Mouse (Mus musculus) C2C12 (cell line): ENCODE results near the gene Mroh2a. TPM values are rescaled to one million over a fixed set of nuclear protein-coding genes. Genes with fewer than 3 reads are reported as not detected.

Experiments used
- H3K27me3 ChIP-seq: one replicate; pipeline ENCODE4 v1.6.1; 2011; ENCODE audit not compliant: control insufficient read depth, insufficient read depth, insufficient read length
- H3K36me3 ChIP-seq: one replicate; pipeline ENCODE4 v1.6.1; 2011; ENCODE audit not compliant: control insufficient read depth, insufficient read depth
- H3K4me3 ChIP-seq: one replicate; pipeline ENCODE4 v1.5.1; 2011; ENCODE audit warnings: mild to moderate bottlenecking, control low read depth; ENCODE audit not compliant: poor library complexity, insufficient read depth, severe bottlenecking
- H3K79me2 ChIP-seq: one replicate; pipeline ENCODE4 v1.6.1; 2011; ENCODE audit not compliant: control insufficient read depth, insufficient read depth
- H3K79me3 ChIP-seq: one replicate; pipeline ENCODE4 v1.6.1; 2011; ENCODE audit warnings: low read depth, control low read depth
- H3ac ChIP-seq: one replicate; pipeline ENCODE3; 2011; ENCODE audit warnings: low read depth; ENCODE audit not compliant: control insufficient read depth, insufficient read length
- CEBPB ChIP-seq: IDR thresholded peaks from one replicate; pipeline ENCODE4 v1.6.1; 2011; ENCODE audit warnings: low read depth, mild to moderate bottlenecking, control low read depth, moderate library complexity
- CTCF ChIP-seq: IDR thresholded peaks from one replicate; pipeline ENCODE4 v1.5.1; 2011; ENCODE audit not compliant: control insufficient read depth, insufficient read depth, insufficient read length
- FOSL1 ChIP-seq: IDR thresholded peaks from one replicate; pipeline ENCODE4 v1.8.0; 2011; ENCODE audit warnings: mild to moderate bottlenecking, low read length; ENCODE audit not compliant: poor library complexity, insufficient read depth, severe bottlenecking
- MAX ChIP-seq: IDR thresholded peaks from one replicate; pipeline ENCODE4 v1.6.1; 2011; ENCODE audit warnings: mild to moderate bottlenecking, control low read depth
- MYOD1 ChIP-seq: IDR thresholded peaks from one replicate; pipeline ENCODE4 v1.6.1; 2011; ENCODE audit warnings: low read depth; ENCODE audit not compliant: control insufficient read depth, insufficient read length
- MYOG ChIP-seq: IDR thresholded peaks from one replicate; pipeline ENCODE4 v1.6.1; 2011; ENCODE audit not compliant: control insufficient read depth, insufficient read length; ENCODE audit errors: extremely low read depth
- USF1 ChIP-seq: IDR thresholded peaks from one replicate; pipeline ENCODE4 v1.6.1; 2011; ENCODE audit warnings: low read depth, mild to moderate bottlenecking, control low read depth, moderate library complexity
- polyA plus RNA-seq: library from polyadenylated mRNA; unstranded; fragments of >200 nt; fragmentation: generic; extraction: Trizol; gene quantifications from one replicate; pipeline ENCODE4 v1.2.1, GENCODE M21; 2012; ENCODE audit warnings: missing spikeins

Gene Mroh2a
- polyA plus RNA-seq, 1 experiment, result 0.69 TPM

GRCm38 (mm10) chr1:88249596-88249995 lies 22.8 kb downstream of the Mroh2a start:
- Histone ChIP-seq H3K79me2 (no peaks in the 10 kb centered on the region), H3K27me3 (peaks cover 17% of the 10 kb centered on the region), H3K36me3 (no peaks in the 10 kb centered on the region), H3ac (no peak overlapping the region), H3K79me3 (no peaks in the 10 kb centered on the region), H3K4me3 (no peak overlapping the region)
- TF ChIP-seq MYOG (no peak), CEBPB (no peak), USF1 (no peak), MYOD1 (no peak), FOSL1 (no peak), CTCF (no peak), MAX (no peak)

DNA sequence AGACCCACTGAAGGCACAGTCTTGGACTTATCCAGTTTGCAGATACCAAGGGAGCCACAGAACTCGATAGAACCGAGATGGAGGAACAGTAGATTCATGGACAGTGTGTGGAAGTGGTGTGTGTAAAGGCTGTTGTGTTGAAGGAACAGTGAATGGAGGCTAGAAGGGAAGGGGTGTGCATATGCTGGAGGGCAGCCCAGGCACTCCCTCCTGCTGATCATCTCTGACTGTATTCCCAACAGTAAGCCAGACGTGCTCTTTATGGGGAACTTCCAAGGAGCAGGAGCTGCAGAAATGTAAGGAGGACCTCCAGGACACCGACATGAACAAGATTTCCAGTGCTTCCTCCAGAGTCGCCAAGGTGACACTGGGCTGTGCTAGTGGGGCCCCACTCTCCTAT lies 23.2 kb downstream of the Mroh2a start:
- TF ChIP-seq USF1 (no peak), FOSL1 (no peak)
- Histone ChIP-seq H3K79me2 (no peaks in the 10 kb centered on the region), H3ac (no peak overlapping the region), H3K4me3 (no peak overlapping the region), H3K79me3 (no peaks in the 10 kb centered on the region), H3K27me3 (peaks cover 17% of the 10 kb centered on the region), H3K36me3 (no peaks in the 10 kb centered on the region)

DNA sequence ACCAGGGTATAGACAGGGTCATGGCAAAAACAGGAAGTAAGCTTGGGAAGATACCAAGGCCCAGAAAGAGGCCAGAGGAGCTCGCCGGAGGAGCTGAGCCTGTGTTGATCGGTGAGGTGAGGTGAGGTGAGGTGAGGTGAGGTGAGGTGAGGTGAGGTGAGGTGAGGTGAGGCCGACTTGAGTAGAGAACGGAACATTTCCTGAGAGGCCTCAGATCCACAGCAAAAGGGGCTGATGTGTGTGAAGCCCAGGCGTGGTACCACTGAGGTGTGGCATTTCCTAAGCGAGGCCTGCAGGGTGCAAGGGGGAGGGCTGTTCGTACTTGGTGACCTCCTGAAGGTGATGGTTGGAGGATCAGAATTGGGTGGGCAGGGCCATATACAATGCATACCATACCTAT lies 26.3 kb downstream of the Mroh2a start:
- Histone ChIP-seq H3K79me3 (no peaks in the 10 kb centered on the region), H3K27me3 (peaks cover 12% of the 10 kb centered on the region), H3K4me3 (no peak overlapping the region), H3ac (no peak overlapping the region), H3K36me3 (no peaks in the 10 kb centered on the region), H3K79me2 (no peaks in the 10 kb centered on the region)
- TF ChIP-seq CTCF (no peak), MYOG (no peak), CEBPB (no peak), MAX (no peak)

DNA sequence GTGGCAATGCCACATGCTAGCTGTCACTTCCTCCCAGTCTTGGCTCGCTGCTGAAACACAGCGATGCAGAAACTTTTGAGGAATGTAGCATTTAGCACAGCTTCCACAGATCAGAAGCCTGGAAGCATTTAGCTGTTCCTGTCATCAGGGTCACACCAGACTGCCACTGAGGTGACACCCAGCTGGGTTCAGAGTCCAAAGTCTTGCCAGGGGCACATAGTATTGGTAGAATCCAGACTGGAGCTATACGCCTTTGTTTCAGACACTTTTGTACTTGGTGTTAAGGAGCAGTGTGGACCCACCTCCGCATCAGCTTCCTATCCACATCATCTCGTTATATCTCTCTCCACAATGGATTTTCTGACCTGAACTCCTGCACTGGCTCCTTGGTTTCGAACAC lies 26.8 kb downstream of the Mroh2a start:
- TF ChIP-seq MYOG (no peak), USF1 (no peak), CTCF (no peak), MYOD1 (no peak)
- no peaks in the 10 kb centered on the region for H3K79me2 ChIP-seq
- H3K27me3 ChIP-seq, result peaks cover 12% of the 10 kb centered on the region
- no peak overlapping the region for H3ac ChIP-seq
- no peaks in the 10 kb centered on the region for H3K79me3 ChIP-seq
- no peaks in the 10 kb centered on the region for H3K36me3 ChIP-seq
- no peak overlapping the region for H3K4me3 ChIP-seq

DNA sequence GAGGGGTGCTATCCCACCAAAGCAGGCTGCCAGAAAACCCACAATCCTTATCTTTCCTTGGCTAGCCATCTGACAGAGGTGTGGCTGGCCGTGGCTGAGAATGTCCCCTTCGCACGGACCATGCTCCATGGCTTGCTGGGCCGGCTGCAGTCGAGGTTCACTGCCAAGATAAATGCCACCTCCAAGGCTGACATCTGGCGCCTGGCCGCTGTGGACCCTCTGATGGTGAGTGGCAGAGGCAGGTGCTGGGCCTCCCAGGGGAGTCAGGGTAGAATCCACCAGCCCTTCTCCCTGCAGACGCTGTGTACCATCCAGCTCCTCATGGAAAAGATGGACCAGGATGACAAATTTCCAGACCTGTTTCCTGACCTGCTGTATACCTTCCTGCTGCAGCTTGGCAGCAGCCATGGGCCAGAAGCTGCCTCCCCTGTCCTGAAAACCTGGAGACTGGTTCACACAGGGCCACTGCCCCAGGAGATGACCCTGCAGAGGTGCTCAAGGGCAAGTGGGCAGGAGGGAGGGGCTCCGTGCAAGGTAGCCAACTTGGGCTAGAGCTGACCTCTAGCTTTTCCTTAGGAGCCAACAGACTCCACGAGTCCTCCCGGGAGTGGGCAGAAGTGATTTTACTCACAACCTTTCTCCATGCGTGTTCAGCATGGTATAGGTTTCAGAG lies 28.1 kb downstream of the Mroh2a start:
- no peak overlapping the region for H3ac ChIP-seq
- TF ChIP-seq FOSL1 (no peak), MYOD1 (peak; percentile 99)
- H3K4me3 ChIP-seq, result no peak overlapping the region
- peaks cover 6% of the 10 kb centered on the region for H3K27me3 ChIP-seq
- no peaks in the 10 kb centered on the region for H3K36me3 ChIP-seq
- no peaks in the 10 kb centered on the region for H3K79me3 ChIP-seq
- H3K79me2 ChIP-seq, result no peaks in the 10 kb centered on the region

DNA sequence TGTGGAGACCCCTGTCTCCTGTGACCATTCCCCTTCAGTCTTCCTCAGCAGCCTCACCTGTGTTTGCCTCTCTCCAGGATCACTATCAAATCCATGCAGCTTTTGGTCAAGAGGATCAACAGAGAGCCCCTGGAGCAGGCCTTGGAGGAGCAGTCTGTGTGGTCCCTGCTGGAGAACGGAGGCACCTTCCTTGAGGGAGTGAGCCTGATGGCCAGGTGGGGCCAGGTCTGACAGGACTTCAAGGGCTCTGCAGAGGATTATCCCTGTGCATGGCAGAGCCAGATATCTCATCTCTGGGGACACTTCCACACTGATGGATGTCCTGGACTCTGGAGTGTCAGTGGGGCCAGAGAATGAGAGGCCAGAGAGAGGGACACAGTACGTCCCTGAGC lies 28.7 kb downstream of the Mroh2a start:
- Histone ChIP-seq H3K36me3 (no peaks in the 10 kb centered on the region), H3K27me3 (peaks cover 3% of the 10 kb centered on the region), H3K79me2 (no peaks in the 10 kb centered on the region), H3K4me3 (no peak overlapping the region), H3ac (no peak overlapping the region), H3K79me3 (no peaks in the 10 kb centered on the region)
- TF ChIP-seq CEBPB (no peak), USF1 (no peak), MYOG (no peak), MYOD1 (no peak), CTCF (no peak), FOSL1 (no peak), MAX (no peak)
